Mouse (Mus musculus) intestine, embryonic 14.5 days (tissue): Measurements from ENCODE around the gene Plekhj1. TPM values are rescaled to one million over a fixed set of nuclear protein-coding genes. Genes with fewer than 3 reads are reported as not detected.

Experiments used
- ATAC-seq: fragments of 200-750 bp; cut with Nextera tagmentation; replicated peaks from 2 replicates; pipeline ENCODE4 v1.8.0; 2017; ENCODE audit warnings: low read depth, moderate number of reproducible peaks, moderate TSS enrichment, moderate library complexity; ENCODE audit not compliant: low FRiP score, low TSS enrichment
- DNase-seq: peaks from one replicate; pipeline ENCODE4 v3.0.0-alpha.2; 2018; ENCODE audit warnings: low spot score
- H3K27ac ChIP-seq: fragments of 300-500 bp; sonication (generic); 2 replicates; pipeline ENCODE4 v1.5.1; 2014; ENCODE audit warnings: low read depth, mild to moderate bottlenecking, control low read depth
- H3K27me3 ChIP-seq: fragments of 300-500 bp; sonication (generic); replicated peaks from 2 replicates; pipeline ENCODE4 v1.6.1; 2014; ENCODE audit warnings: low read length, control low read depth; ENCODE audit not compliant: control insufficient read depth, insufficient read depth
- H3K36me3 ChIP-seq: fragments of 300-500 bp; sonication (generic); 2 replicates; pipeline ENCODE4 v1.6.1; 2014; ENCODE audit warnings: low read length, control low read depth; ENCODE audit not compliant: control insufficient read depth, insufficient read depth
- H3K4me1 ChIP-seq: fragments of 300-500 bp; sonication (generic); replicated peaks from 2 replicates; pipeline ENCODE4 v1.6.1; 2014; ENCODE audit warnings: low read length, control low read depth, mixed read lengths; ENCODE audit not compliant: control insufficient read depth, insufficient read depth
- H3K4me2 ChIP-seq: fragments of 300-500 bp; sonication (generic); 2 replicates; pipeline ENCODE4 v1.6.1; 2014; ENCODE audit warnings: low read length
- H3K4me3 ChIP-seq: fragments of 300-500 bp; sonication (generic); 2 replicates; pipeline ENCODE4 v1.5.1; 2014; ENCODE audit warnings: low read depth, low read length, control low read depth, mixed read lengths
- H3K9ac ChIP-seq: fragments of 300-500 bp; sonication (generic); 2 replicates; pipeline ENCODE4 v1.6.1; 2014; ENCODE audit warnings: mild to moderate bottlenecking, low read length
- H3K9me3 ChIP-seq: fragments of 300-500 bp; sonication (generic); 2 replicates; pipeline ENCODE4 v1.6.1; 2016; ENCODE audit warnings: low read length, control low read depth; ENCODE audit not compliant: control insufficient read depth
- WGBS: fragments of 180-500 bp; shearing (Covaris S2); extraction: QIAGEN DNeasy Blood & Tissue Kit; methylation state at CpG from one replicate; pipeline ENCODE4 v1.1.7; 2014; 5-methylcytosine and 5-hydroxymethylcytosine counted together
- polyA plus RNA-seq: library from polyadenylated mRNA; unstranded; fragments of >200 nt; fragmentation: Nextera tagmentation; extraction: Ambion mirVana; gene quantifications from 2 replicates; pipeline ENCODE4 v1.2.1, GENCODE M21; 2014

The Plekhj1 gene
- polyA plus RNA-seq, 1 experiment from 2014 or later: 125 TPM

- ATAC-seq: no peak
- no peaks in the 10 kb centered on the region for H3K9me3 ChIP-seq
- H3K9ac ChIP-seq: no peak overlapping the region; the same call in 1 of the 2 replicates
- peak overlapping the region; percentile 100 for H3K4me2 ChIP-seq
- 66% methylated on average over 4 of the region's 4 CpGs for WGBS
- H3K27me3 ChIP-seq: no peaks in the 10 kb centered on the region
- H3K4me1 ChIP-seq: peaks cover 33% of the 10 kb centered on the region
- no peak for DNase-seq
- peak overlapping the region; percentile 6; the same call in 1 of the 2 replicates for H3K27ac ChIP-seq
- no peaks in the 10 kb centered on the region for H3K36me3 ChIP-seq
- H3K4me3 ChIP-seq: 0 out of 2 replicates have a peak overlapping the region, but pooled peaks have one; percentile 93
These were observed 41.5 kb downstream of the Plekhj1 start for GRCm38 (mm10) chr10:80756967-80757366.

GRCm38 (mm10) chr10:80756509-80756908, 41.9 kb downstream of the Plekhj1 start:
- ATAC-seq (no peak), DNase-seq (no peak)
- no peaks in the 10 kb centered on the region for H3K36me3 ChIP-seq
- no peaks in the 10 kb centered on the region for H3K27me3 ChIP-seq
- H3K4me1 ChIP-seq: peaks cover 33% of the 10 kb centered on the region
- H3K27ac ChIP-seq: 0 out of 2 replicates have a peak overlapping the region, but pooled peaks have one; percentile 6
- H3K4me3 ChIP-seq: peak overlapping the region; percentile 93
- peak overlapping the region; percentile 100 for H3K4me2 ChIP-seq
- H3K9ac ChIP-seq: peak overlapping the region; percentile 95
- H3K9me3 ChIP-seq: no peaks in the 10 kb centered on the region
- 83% methylated on average over 2 of the region's 2 CpGs for WGBS

GRCm38 (mm10) chr10:80756099-80756498, 42.3 kb downstream of the Plekhj1 start:
- no peak for DNase-seq
- peak overlapping the region; percentile 93 for H3K4me3 ChIP-seq
- H3K27me3 ChIP-seq: no peaks in the 10 kb centered on the region
- H3K4me1 ChIP-seq: peaks cover 29% of the 10 kb centered on the region
- 29% methylated on average over 3 of the region's 3 CpGs for WGBS
- H3K4me2 ChIP-seq: peak overlapping the region; percentile 100
- H3K27ac ChIP-seq: no peak overlapping the region
- H3K9ac ChIP-seq: peak overlapping the region; percentile 95
- H3K36me3 ChIP-seq: no peaks in the 10 kb centered on the region
- H3K9me3 ChIP-seq: no peaks in the 10 kb centered on the region
- no peak for ATAC-seq

- Histone ChIP-seq H3K27ac (peak overlapping the region; percentile 74), H3K9me3 (no peaks in the 10 kb centered on the region), H3K4me1 (peaks cover 24% of the 10 kb centered on the region), H3K4me3 (peak overlapping the region; percentile 93), H3K4me2 (peak overlapping the region; percentile 100), H3K9ac (peak overlapping the region; percentile 95), H3K36me3 (no peaks in the 10 kb centered on the region), H3K27me3 (no peaks in the 10 kb centered on the region)
- no peak for DNase-seq
- no peak for ATAC-seq
- under 1% methylated on average over 75 of the region's 75 CpGs for WGBS
These were observed 43.0 kb downstream of the Plekhj1 start for GRCm38 (mm10) chr10:80755291-80756015.

- ATAC-seq: peak; percentile 87
- peaks cover 24% of the 10 kb centered on the region for H3K4me1 ChIP-seq
- peak within 1 kb of the TSS; percentile 100 for H3K4me2 ChIP-seq
- no peaks in the 10 kb centered on the region for H3K27me3 ChIP-seq
- H3K4me3 ChIP-seq: peak within 1 kb of the TSS; percentile 93
- WGBS: 1% methylated on average over 35 of the region's 57 CpGs
- DNase-seq: peak; percentile 99
- peak within 1 kb of the TSS; percentile 74 for H3K27ac ChIP-seq
- peak within 1 kb of the TSS; percentile 95 for H3K9ac ChIP-seq
- no peaks in the 10 kb centered on the region for H3K9me3 ChIP-seq
- no peaks in the 10 kb centered on the region for H3K36me3 ChIP-seq
These were observed 43.7 kb downstream of the Plekhj1 start, which contains the start of gene Dot1l for GRCm38 (mm10) chr10:80754594-80755290. TSS of gene Dot1l (plus strand) at chr10:80755206.

GRCm38 (mm10) chr10:80752079-80752625, 46.3 kb downstream of the Plekhj1 start:
- Histone ChIP-seq H3K4me1 (peaks cover 19% of the 10 kb centered on the region), H3K4me3 (peak overlapping the region; percentile 0; the same call in 1 of the 2 replicates), H3K27me3 (no peaks in the 10 kb centered on the region), H3K4me2 (peak overlapping the region; percentile 47), H3K9me3 (no peaks in the 10 kb centered on the region), H3K9ac (no peak overlapping the region), H3K27ac (peak overlapping the region; percentile 69), H3K36me3 (no peaks in the 10 kb centered on the region)
- peak; percentile 92 for DNase-seq
- ATAC-seq: peak; percentile 58
- WGBS: 3% methylated on average over 6 of the region's 6 CpGs

GRCm38 (mm10) chr10:80751188-80751832, 47.1 kb downstream of the Plekhj1 start:
- H3K27ac ChIP-seq: peak overlapping the region; percentile 69
- ATAC-seq (no peak), DNase-seq (peak; percentile 67)
- H3K27me3 ChIP-seq: no peaks in the 10 kb centered on the region
- no peaks in the 10 kb centered on the region for H3K9me3 ChIP-seq
- peaks cover 11% of the 10 kb centered on the region for H3K4me1 ChIP-seq
- H3K9ac ChIP-seq: no peak overlapping the region
- peak overlapping the region; percentile 47 for H3K4me2 ChIP-seq
- peak overlapping the region; percentile 0 for H3K4me3 ChIP-seq
- no peaks in the 10 kb centered on the region for H3K36me3 ChIP-seq
- 6% methylated on average over 16 of the region's 16 CpGs for WGBS

GRCm38 (mm10) chr10:80748609-80749008, 49.8 kb downstream of the Plekhj1 start:
- no peak for ATAC-seq
- no peak overlapping the region for H3K9ac ChIP-seq
- no peak overlapping the region for H3K4me2 ChIP-seq
- no peak overlapping the region for H3K27ac ChIP-seq
- no peaks in the 10 kb centered on the region for H3K27me3 ChIP-seq
- no peaks in the 10 kb centered on the region for H3K9me3 ChIP-seq
- 10% methylated on average over 6 of the region's 6 CpGs for WGBS
- H3K36me3 ChIP-seq: no peaks in the 10 kb centered on the region
- no peak overlapping the region for H3K4me3 ChIP-seq
- H3K4me1 ChIP-seq: peaks cover 6% of the 10 kb centered on the region; the same call in 1 of the 2 replicates
- DNase-seq: peak; percentile 86
